Mouse (Mus musculus) stomach, postnatal 0 days (tissue): ENCODE measurements around the gene Ube2r2. TPM values are rescaled to one million over a fixed set of nuclear protein-coding genes. Genes with fewer than 3 reads are reported as not detected.

Experiments
- ATAC-seq: fragments of 200-750 bp; cut with Nextera tagmentation; 2 replicates; pipeline ENCODE4 v1.8.0; 2017; ENCODE audit not compliant: low FRiP score, low TSS enrichment
- DNase-seq: peaks from one replicate; pipeline ENCODE4 v3.0.0-alpha.2; 2016; ENCODE audit warnings: low spot score
- H3K27ac ChIP-seq: fragments of 300-500 bp; sonication (generic); replicated peaks from 2 replicates; pipeline ENCODE4 v1.5.1; 2014; ENCODE audit warnings: mild to moderate bottlenecking, control low read depth
- H3K27me3 ChIP-seq: fragments of 300-500 bp; sonication (generic); 2 replicates; pipeline ENCODE4 v1.6.1; 2014; ENCODE audit warnings: low read length; ENCODE audit not compliant: control insufficient read depth, insufficient read depth
- H3K36me3 ChIP-seq: fragments of 300-500 bp; sonication (generic); 2 replicates; pipeline ENCODE4 v1.6.1; 2014; ENCODE audit warnings: low read length, mixed read lengths; ENCODE audit not compliant: control insufficient read depth, insufficient read depth
- H3K4me1 ChIP-seq: fragments of 300-500 bp; sonication (generic); replicated peaks from 2 replicates; pipeline ENCODE4 v1.6.1; 2014; ENCODE audit warnings: antibody characterized with exemption; ENCODE audit not compliant: control insufficient read depth, insufficient read depth
- H3K4me2 ChIP-seq: fragments of 300-500 bp; sonication (generic); replicated peaks from 2 replicates; pipeline ENCODE4 v1.6.1; 2014; ENCODE audit warnings: low read depth, mild to moderate bottlenecking, control low read depth, moderate library complexity
- H3K4me3 ChIP-seq: fragments of 300-500 bp; sonication (generic); 2 replicates; pipeline ENCODE4 v1.5.1; 2014; ENCODE audit warnings: low read depth, low read length, control low read depth
- H3K9ac ChIP-seq: fragments of 300-500 bp; sonication (generic); 2 replicates; pipeline ENCODE4 v1.6.1; 2014; ENCODE audit warnings: mild to moderate bottlenecking, low read length, control low read depth, mixed read lengths
- H3K9me3 ChIP-seq: fragments of 300-500 bp; sonication (generic); 2 replicates; pipeline ENCODE4 v1.6.1; 2016; ENCODE audit warnings: low read length; ENCODE audit not compliant: control insufficient read depth
- CTCF ChIP-seq: IDR thresholded peaks from 2 replicates; pipeline ENCODE4 v1.5.1; 2016; ENCODE audit warnings: antibody characterized with exemption, low read depth, mild to moderate bottlenecking, moderate library complexity
- EP300 ChIP-seq: optimal IDR thresholded peaks from 2 replicates; pipeline ENCODE3; 2016; ENCODE audit warnings: antibody characterized with exemption
- WGBS: fragments of 180-500 bp; shearing (Covaris S2); extraction: QIAGEN DNeasy Blood & Tissue Kit; methylation state at CpG from one replicate; pipeline ENCODE4 v1.1.7; 2014; 5-methylcytosine and 5-hydroxymethylcytosine counted together
- polyA plus RNA-seq: library from polyadenylated mRNA; unstranded; fragments of >200 nt; fragmentation: Nextera tagmentation; extraction: Ambion mirVana; gene quantifications from 2 replicates; pipeline ENCODE4 v1.2.1, GENCODE M21; 2015

Ube2r2 gene
- polyA plus RNA-seq, 1 experiment from 2014 or later: 76.3 TPM

DNA sequence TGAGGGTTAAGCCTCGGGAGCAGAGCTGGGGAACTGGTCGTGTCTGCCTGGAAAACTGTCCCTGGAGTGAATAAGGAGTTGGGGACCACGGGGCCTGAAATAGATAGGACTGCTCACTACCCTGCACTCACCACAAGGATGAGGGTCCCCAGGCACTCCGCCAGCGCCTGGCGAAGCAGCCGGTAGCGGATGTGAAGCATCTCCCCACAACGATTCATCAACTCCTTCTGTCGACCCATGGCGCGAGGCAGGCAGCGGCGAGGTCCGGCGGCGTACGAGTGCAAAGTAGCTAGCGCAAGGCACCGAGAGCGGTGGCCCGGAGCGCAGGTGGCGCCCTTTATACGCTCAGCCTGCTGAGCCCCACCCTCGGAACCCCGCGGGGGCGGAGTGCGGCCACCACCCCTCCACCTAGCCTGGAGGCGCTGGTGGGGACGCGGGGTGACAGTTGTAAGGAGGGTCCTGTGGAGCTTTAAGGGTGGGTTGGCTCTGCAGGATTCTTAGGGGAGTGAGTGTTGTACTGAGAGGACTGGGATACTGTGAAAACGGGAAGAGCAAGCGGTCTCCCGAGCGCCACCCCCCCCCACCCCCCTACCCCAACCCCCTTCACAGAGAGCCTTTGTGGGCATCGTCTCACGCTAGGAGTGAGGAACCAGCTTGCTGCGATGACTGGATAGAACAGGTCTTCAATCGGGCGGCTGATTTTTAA is 37.5 kb upstream of the Ube2r2 start, which contains the start of gene Aqp3:
TSS of gene Aqp3 (minus strand) at position 313 of the 706 bp plus-strand sequence.
- 0 out of 2 replicates have a peak, but pooled peaks cover 2% of the 10 kb centered on the region for H3K4me1 ChIP-seq
- TF ChIP-seq EP300: no peak
- TF ChIP-seq CTCF: peak; percentile 24; the same call in 1 of the 2 replicates
- H3K4me2 ChIP-seq: peak within 1 kb of the TSS; percentile 82
- H3K9ac ChIP-seq: peak within 1 kb of the TSS; percentile 56
- peak within 1 kb of the TSS; percentile 80 for H3K27ac ChIP-seq
- H3K27me3 ChIP-seq: no peaks in the 10 kb centered on the region
- peak; percentile 49 for ATAC-seq
- H3K36me3 ChIP-seq: no peaks in the 10 kb centered on the region
- WGBS: 1% methylated on average over 42 of the region's 42 CpGs
- H3K4me3 ChIP-seq: peak within 1 kb of the TSS; percentile 45
- H3K9me3 ChIP-seq: no peaks in the 10 kb centered on the region
- DNase-seq: peak; percentile 81

DNA sequence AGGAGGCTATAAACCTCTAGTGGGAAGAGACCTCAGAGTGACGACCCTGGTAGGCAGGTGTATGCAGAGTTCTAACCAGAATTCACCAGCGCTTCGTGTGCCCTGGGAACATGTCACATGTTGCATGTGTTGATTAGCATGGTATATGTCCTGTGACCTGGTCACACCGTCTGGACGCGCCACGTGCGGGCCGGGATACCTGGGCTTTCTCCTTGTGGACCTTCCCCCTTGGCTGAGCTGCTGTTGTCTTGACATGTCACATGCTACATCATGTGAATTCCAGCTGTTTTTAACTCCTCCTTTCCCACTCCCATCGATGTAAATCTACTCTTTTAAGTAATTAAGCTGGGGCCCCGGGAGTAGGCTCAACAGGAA is 37.0 kb upstream of the Ube2r2 start:
- H3K9me3 ChIP-seq: no peaks in the 10 kb centered on the region
- DNase-seq (no peak), ATAC-seq (no peak)
- H3K4me2 ChIP-seq: peak overlapping the region; percentile 82
- WGBS: 11% methylated on average over 11 of the region's 11 CpGs
- H3K4me3 ChIP-seq: peak overlapping the region; percentile 45
- no peaks in the 10 kb centered on the region for H3K36me3 ChIP-seq
- H3K27me3 ChIP-seq: no peaks in the 10 kb centered on the region
- 0 out of 2 replicates have a peak, but pooled peaks cover 2% of the 10 kb centered on the region for H3K4me1 ChIP-seq
- peak overlapping the region; percentile 56 for H3K9ac ChIP-seq
- no peak overlapping the region for H3K27ac ChIP-seq
- TF ChIP-seq EP300: no peak

DNA sequence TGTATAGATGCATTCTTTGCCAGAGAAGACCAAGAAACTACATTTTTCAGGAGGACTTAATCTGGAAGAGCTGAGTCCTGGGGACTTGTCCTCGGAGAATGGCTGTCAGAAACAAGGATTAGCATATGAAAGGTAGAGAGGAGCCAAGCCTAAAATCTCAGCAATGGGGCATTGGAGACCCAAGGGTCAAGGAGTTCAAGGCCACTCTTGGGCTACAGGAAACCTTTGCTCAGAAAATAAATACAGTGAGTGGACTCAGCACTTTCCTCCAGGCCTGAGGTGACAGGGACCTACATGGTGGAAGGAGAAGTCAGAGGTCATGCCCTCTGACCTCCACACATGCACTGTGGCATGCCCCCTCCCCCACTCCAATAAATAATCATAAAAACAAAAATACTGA is 34.6 kb upstream of the Ube2r2 start:
- Histone ChIP-seq H3K9ac (no peak overlapping the region), H3K4me3 (no peak overlapping the region), H3K4me2 (no peak overlapping the region), H3K27ac (no peak overlapping the region), H3K4me1 (0 out of 2 replicates have a peak, but pooled peaks cover 2% of the 10 kb centered on the region), H3K9me3 (no peaks in the 10 kb centered on the region), H3K36me3 (no peaks in the 10 kb centered on the region), H3K27me3 (no peaks in the 10 kb centered on the region)
- DNase-seq: no peak
- TF ChIP-seq EP300: no peak
- TF ChIP-seq CTCF: no peak
- WGBS: 58% methylated on average over 1 of the region's 1 CpGs
- ATAC-seq: no peak

DNA sequence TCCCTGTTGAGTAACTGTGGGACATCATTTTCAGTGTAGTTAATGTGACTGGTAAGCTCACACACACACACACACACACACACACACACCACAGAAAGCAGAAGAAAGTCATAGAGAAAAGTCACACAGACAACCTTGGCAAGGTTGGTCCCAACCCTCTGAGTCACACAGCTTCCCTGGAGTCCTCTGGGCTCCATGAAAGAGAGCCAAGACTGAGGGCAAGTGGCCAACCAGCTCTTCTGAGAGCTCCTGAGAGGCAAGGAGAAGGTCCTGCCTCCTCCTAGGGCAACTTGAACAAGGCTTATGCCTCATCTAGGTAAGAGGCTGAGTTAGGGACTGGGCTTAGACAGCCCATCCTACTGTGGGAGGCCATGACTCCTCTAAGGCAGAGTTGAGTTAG is 32.6 kb upstream of the Ube2r2 start:
- ATAC-seq: no peak
- H3K4me3 ChIP-seq: no peak overlapping the region
- no peaks in the 10 kb centered on the region for H3K36me3 ChIP-seq
- H3K9ac ChIP-seq: no peak overlapping the region
- H3K4me2 ChIP-seq: no peak overlapping the region
- no peak overlapping the region for H3K27ac ChIP-seq
- H3K27me3 ChIP-seq: no peaks in the 10 kb centered on the region
- no peaks in the 10 kb centered on the region for H3K9me3 ChIP-seq
- H3K4me1 ChIP-seq: peaks cover 2% of the 10 kb centered on the region; the same call in 1 of the 2 replicates
- TF ChIP-seq CTCF: no peak
- TF ChIP-seq EP300: no peak
- DNase-seq: no peak

DNA sequence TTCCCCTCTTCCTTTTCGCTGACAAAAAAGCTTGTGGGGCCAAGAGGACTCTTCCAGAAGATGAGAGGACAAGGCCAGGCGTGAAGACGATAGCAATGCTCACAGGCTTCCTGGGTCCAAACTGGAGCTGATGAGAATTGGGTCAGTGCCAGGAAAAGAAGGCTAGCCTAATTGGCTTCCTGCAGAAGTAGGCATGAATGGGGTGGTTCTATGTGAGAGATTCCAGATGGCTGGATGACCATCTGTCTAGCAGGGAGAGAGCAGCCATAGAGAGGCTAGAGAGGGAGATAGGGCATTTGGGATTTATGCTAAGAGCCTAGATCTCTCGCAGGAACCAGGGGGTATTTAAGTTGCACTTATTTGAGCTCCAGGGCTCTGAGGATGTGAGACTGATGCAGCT is 28.1 kb upstream of the Ube2r2 start:
- H3K4me3 ChIP-seq: no peak overlapping the region
- H3K27ac ChIP-seq: no peak overlapping the region
- DNase-seq: no peak
- TF ChIP-seq CTCF: no peak
- no peak for TF ChIP-seq EP300
- H3K9me3 ChIP-seq: no peaks in the 10 kb centered on the region
- WGBS: 57% methylated on average over 4 of the region's 4 CpGs
- H3K4me2 ChIP-seq: no peak overlapping the region
- H3K36me3 ChIP-seq: no peaks in the 10 kb centered on the region
- H3K4me1 ChIP-seq: peaks cover 2% of the 10 kb centered on the region; the same call in 1 of the 2 replicates
- ATAC-seq: no peak
- no peaks in the 10 kb centered on the region for H3K27me3 ChIP-seq
- no peak overlapping the region for H3K9ac ChIP-seq

DNA sequence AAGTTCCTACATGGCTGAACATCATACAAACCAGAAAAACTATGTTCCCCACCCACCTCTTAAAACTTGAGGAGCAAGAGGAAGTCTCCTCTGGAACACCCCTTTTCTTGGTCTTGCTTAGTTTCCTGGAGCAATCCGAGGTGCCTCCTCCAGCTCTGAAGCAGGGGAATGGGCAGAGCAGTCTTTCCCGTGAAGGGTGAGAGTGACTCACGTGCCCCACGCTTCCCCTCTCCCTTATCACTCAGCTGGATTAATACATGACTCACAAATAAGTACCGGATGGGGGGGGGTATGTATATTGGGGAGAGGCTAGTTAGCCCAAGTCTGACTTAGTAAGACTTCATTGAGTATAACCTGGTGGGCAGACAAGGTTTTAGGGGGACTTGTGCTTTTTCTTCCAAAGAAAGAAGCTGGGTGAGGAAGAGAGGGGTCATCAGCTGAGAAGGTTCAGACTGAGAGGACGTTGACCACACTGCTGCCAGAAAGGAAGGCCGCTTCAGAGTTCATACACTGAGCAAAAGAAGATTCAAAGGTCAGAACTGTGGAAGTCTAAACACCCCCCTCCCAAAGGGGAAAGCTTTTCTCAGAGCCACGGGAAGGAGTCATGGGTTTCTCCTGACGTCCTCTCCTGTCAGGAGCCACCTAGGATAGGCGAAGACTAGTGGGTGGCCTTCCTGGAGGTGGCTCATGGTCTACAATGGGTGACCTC is 26.7 kb upstream of the Ube2r2 start:
- 56% methylated on average over 10 of the region's 10 CpGs for WGBS
- ATAC-seq: peak; percentile 84

More for the DNA sequence above, 26.7 kb upstream of the Ube2r2 start:
- peak overlapping the region; percentile 20; the same call in 1 of the 2 replicates for H3K27ac ChIP-seq
- no peaks in the 10 kb centered on the region for H3K36me3 ChIP-seq
- H3K4me2 ChIP-seq: no peak overlapping the region
- H3K4me1 ChIP-seq: peaks cover 2% of the 10 kb centered on the region; the same call in 1 of the 2 replicates
- TF ChIP-seq EP300 (peak; percentile 68), CTCF (no peak)
- no peak overlapping the region for H3K9ac ChIP-seq
- H3K4me3 ChIP-seq: no peak overlapping the region
- no peaks in the 10 kb centered on the region for H3K27me3 ChIP-seq
- H3K9me3 ChIP-seq: no peaks in the 10 kb centered on the region
- peak; percentile 57 for DNase-seq
